Mouse (Mus musculus) urinary bladder, postnatal 36 days (tissue): Measurements from ENCODE around the gene 4930404H24Rik.

Source experiments
- DNase-seq, 2 experiments: peaks; one replicate each; pipeline ENCODE4 v3.0.0; 2022; ENCODE audit warnings: low spot score in 2 of 2, mixed read lengths in 1 of 2

4930404H24Rik gene

DNA sequence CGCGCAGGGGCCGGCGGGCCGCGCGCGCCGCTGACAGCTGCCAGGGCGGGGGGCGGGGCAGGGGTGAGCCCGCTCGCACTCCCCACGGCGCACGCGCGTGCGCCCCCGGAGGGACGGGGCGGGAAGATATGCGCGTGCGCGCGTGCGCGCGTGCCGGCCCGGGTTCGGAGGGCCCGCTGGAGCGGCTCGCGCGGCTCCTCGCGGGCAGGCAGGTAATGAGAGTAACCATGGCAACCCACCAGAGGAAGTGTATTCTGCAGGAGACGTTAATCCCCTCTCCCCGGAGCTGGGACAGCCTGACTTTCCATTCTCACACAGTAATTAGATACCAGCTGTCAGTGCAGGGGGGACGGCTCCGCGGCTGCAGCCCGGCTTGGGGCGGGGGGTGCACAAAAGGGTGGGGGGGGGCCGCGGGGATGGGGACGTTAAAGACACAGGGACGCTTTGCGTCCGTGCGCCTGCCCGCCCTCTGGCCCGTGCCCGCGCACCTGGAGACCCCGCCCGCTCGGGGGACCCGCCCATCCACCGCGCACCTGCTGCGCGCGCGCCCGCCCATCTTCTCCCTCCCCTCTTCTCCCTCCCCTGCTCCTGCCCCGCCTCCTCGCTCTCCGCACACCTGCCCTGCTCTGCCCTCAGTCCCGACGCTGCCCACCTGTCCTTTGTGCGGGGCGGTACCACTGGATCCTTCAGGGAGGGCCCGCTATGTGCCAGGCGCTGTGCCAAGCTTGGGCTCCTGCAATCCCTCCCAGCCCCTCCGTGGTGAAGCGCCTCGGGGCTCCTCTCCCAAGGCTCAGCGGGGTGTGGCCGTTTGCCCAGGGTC is at the start of gene 4930404H24Rik:
Gene 4930404H24Rik, plus strand, starts transcription at position 218 of the 820 bp plus-strand sequence.
- DNase-seq = peak; percentile 41 to 68

DNA sequence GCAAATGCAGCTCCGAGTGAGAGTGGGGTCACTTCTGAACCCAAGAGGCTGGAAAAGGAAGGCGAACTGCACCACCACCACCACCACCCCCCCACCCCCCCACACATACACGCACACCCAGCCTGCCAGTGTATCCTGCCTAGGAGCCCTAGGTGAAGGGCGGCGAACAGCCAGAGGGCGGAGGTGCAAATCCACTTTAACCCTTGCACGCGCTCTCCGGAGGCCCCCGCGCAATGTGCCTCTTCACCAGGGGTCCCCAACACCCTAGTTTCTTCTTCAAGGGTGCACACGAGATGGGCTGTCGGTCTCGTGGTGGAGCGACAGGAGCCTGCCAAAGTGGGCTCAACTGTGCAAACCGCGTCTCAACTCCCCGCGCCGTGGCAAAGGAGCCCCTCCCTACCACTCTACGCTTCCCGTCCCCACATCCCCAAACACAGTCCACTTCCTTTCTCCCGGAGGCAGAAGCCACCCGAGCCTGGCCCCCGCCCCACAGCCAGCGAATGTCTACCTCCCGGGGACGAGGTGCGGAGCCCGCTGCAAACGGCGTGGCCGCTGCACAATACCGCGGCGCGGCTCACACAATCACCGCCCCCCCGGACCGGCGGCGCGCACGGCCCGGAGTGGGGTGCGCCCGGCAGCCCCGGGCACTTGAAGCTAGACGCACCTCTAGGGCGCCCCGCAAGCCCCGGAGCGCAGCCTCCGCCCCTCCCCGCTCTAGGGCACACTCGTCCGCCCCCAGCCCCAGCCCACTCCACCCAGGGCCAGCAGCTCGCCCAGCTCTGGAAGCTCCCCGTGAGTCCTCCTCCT is 49.0 kb upstream of the 4930404H24Rik start:
- DNase-seq = peak; percentile 11 to 20

DNA sequence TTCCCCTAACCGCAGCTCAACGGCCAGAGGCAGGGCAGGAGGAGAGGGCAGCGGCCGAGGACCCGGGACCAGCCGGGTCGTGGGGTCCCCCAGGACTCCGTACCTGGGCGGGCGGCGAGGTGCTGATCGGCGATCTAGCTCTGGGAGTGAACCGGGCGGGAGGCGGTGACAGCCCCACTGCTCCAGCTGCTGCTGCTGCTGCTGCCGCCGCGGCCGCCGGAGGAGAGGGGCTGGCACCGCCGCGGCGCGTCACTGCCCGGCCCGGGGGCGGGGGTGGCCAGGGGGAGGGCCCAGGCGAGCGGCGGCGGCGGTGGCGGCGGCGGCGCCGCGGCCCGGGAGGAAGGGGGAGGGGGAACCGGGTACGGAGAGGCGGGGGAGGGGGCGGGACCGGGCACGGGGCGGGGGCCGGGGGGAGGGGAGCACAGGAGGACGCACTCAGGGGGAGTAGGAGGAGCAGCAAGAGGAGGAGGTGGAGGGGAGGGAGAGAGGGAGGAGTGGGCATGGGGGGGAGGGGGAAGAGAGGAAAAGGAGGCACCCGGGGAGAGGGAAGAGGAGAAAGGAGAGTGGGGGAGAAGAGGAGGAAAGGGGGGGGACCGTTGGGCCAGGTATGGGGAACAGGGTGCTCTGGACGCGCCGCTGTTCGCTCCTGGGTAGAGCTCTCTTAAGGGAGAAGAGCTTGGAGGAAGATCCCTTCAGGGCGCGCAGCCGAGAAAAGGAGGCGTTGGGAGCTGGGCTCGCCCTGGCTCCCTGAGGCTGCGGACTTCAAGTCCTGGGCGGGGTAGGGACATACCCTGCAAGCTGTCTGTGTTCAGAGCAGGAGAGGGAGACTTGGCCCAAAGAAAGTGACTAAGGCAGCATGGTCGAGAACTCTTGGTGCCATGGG is 48.1 kb upstream of the 4930404H24Rik start:
- DNase-seq = peak; percentile 47 to 62

DNA sequence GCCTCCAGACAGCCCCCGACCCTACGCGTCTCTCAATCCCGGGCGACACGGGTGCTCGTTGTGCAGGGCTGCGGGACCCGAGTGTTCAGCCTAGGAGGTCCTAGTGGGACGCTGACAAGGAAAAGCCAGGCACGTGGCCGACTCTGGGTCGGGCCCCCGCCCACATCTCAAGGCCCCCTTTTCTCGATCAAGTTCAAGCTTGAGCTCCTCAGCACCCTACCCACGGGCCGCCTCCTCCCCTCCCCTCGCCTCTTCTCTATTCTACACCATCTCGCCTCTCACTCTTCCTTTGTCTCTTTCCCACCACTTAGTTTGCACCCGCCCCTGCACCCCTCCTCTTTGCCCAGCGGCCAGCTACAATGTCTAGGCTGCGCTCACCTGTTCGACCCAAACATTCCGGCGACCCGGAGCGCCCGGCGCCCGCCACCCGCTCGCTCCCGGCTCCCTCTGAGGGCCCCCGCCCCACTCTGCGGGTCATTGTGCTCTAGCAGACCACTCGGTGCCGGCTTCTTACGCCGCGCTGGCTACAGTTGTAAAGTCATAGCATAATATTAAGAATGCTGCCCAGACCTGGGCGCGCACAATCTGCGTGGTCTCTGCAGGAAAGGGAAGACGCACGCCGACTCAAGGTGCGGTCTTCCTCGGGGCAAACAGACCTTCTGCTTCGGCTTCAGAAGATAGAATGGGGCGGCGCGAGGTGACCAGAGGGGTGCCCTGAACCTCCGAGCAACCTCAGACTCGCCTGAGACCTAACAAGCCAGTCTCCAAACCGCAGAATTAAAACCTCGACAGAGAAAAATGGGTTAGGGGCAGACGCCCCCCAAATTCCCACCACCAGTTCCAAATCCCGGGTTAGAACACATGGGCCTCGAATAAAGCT is 47.2 kb upstream of the 4930404H24Rik start:
- DNase-seq = peak in 1 of 2 experiments; percentile 16

DNA sequence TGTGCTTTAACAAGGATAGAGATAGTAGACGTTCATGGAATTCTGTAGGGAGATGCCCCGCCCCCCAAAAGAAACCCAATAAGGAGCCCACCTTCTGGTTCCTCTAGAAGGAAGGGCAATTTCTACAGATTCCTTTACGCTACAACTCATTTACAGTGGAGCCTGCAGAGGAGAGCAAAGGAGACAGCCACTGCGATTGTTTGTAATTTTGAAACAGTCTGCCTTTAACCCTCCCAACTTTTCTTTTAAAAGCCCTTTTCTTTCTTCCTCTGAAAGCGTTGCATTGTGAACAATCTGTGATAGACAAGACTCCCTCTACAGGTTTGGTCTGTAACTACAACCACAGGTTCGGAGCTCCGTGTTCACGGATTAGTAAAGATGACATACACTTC is 46.6 kb upstream of the 4930404H24Rik start:
- peak; percentile 24 to 40 for DNase-seq

DNA sequence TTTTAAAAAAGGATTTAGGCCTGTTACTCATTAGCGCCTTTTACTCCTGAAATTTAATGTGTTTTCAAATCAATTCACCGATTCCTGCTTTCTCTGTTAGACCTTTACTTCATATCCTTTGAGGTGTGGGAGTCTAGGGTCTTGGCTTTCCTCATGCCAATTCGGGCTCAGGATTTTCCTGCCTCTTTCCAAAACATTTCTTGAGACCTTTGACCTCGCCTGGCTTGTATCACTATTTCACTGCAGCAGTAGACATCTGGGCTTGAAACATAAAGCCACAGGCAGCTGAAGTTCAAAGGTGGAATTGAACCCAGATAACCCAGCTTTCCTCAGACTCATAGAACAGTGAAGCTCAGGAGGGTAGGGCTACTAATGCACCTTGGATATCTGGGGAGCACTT is 46.1 kb upstream of the 4930404H24Rik start:
- no peak for DNase-seq

DNA sequence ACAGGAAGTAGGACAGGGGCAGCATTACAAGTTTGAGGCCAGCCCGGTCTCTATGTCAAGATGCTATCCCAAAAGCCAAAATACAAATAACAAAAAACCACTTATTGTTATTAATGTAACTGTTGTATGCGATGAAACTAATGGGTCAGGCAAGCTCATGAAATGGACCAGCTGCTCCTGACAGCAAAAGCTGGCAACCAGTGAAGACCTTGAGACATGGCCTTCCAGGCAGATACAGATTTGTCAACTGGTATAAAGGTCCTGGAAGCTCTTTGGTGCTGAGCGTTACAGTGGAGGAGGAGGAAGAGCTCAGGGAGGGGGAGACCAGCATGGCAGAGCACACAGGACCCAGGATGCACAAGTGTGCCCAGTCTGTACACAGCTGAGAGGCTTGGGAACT is 44.9 kb upstream of the 4930404H24Rik start:
- DNase-seq = no peak

DNA sequence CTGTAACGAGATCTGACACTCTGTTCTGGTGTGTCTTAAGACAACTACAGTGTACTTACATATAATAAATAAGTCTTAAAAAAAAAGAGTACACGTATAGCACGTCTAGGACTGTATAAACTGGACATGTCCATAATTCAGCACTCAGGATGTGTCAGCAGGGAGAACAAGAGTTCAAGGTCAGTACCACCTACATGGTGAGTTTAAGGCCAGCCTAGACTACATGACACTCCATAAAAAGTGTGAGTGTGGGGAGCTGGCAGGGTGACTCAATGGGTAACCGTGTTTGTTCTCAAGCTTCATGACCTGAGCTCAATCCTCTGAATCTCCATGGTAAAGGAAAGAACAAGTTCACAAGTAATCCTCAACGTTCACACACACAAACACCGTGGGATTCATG is 44.1 kb upstream of the 4930404H24Rik start:
- DNase-seq = no peak

DNA sequence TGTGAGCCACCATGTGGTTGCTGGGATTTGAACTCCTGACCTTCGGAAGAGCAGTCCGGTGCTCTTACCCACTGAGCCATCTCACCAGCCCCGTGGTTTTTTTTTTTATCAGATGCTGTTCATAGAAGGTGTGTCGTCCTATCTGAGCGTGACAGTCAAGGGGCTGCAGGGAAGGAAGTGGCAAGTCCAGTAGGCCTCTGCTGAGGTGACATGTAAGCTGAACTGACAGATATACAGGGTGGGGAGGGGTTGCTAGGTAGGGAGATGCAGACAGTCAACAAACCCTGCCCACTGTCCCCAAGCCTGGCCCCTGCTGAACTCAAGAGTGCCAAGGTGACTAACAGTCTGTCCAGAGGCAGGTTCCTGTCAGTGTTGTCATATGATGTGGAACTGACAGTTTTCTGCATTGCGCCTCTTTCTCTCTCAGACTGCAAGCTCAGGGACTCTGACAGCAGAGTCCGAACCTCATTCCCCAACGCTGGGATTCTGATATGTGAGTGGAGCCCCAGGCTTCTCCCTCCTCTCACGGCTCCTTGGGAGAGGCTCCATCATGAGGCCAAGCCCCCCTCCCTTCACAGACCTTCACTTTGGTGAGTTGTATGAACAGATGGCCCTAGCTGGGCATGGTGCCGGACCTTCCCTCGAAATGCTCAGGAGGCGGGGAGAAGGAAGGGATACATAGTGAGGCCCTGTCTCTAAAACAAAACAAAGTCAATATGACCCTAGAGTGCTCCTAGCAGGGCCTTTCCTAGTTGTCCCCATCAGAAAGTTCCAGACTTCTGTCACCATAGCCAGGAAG is 38.4 kb upstream of the 4930404H24Rik start:
- no peak for DNase-seq

DNA sequence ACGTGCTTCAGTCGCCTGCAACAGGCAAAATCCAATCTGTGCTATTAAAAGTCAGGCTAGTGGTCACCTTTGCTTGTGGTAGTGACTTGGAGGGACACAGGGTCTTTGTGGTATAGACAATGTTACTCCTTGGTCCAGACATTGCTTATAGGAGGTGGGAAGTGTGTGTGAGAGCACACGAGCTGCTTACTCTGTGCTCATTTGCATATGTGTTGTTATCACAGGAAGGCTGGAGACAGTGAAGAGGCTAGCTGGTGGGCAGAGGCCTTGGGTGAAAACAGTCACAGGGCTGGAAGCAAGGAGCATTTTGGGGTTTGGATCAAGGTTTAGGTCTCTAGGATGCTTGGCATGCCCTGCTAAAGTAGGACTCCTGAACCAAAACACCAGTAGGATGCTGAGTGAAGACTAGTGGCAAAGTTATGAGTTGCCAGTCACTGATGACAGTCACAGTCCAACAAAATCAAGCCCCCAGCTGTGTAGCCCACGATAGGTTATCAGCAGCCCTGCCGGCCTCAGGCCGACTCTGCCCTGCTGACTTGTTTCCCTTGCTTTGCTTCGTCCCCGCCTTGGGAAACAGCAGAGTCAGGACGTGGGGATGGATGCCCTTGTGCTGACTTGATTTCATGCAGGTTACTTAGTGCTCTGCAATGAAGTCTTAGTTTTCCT is 37.6 kb upstream of the 4930404H24Rik start:
- DNase-seq = no peak

DNA sequence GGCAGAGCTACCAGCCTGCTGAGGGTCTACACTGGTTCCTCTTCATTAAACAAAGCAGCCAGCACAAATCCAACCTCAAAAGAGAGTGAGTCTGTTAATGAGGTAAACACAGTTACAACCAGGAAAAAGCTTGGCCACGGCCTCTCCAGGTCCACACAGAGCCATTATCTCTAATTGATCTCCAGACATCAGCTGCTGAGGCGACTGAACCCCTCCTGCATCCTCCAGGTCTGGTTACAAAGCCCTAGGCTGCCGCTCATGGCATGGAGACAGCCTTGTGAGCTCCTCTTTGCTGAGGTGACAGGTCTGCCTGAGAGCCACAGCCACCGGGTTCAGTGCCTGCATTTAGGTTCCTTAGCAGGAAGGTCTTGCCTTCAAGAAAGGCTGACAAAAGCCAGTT is 35.1 kb upstream of the 4930404H24Rik start:
- DNase-seq = no peak

DNA sequence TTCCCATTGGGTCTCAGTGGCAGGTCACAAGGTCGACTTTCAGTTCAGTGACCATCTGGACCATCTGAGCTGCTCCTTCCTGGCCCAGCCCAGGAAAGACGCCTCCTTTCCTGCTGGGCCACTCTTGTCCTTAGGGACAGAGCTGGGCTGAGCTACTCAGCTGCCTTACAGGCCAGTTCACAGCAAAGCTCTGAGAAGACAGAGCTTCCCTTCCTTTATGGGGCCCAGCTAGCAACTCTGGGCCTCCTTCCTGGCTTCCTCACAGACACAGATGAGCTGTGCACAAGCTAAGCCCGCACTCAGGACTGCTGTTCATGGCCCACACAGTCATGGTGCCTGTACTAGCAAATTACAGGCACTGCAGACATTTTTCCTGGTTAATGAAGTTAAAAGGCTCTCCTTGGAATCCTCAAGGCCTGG is 34.6 kb upstream of the 4930404H24Rik start:
- DNase-seq = no peak

DNA sequence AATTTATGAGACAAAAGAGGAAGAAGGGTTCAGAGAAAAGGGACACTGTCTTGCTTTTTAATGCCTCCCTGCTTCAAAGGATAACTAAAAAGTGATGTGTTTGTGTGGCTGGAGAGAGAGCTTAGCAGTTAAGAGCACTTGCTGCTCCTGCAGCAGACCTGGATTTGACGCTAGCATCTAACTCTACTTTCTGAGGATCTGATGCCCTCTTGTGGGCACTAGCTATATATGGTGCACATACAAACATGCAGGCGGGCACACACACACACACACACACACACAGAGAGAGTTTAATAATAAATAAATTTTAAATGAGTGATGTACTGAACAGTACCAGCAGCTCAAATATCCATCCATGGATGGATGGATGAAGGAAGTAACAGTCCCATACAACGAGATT is 29.3 kb upstream of the 4930404H24Rik start:
- no peak for DNase-seq

DNA sequence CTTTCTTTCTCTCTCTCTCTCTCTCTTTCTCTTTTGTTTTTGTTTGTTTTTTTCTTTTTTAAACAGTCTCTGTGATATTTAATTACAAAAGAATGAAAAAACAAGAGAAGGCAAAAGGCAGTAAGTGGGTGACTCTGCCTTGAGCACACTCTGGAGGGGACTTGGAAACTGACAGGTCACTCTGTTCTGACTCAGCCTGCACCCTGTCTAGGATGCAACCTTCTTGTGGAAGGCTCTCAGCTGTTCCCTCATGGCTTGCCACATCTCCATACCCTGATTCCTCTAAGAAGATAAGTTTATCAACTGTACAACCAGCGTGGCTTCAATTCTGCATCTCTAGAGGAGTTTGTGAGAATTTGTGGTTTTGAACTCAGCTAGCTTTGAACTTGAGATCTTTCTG is 25.2 kb upstream of the 4930404H24Rik start:
- no peak for DNase-seq

DNA sequence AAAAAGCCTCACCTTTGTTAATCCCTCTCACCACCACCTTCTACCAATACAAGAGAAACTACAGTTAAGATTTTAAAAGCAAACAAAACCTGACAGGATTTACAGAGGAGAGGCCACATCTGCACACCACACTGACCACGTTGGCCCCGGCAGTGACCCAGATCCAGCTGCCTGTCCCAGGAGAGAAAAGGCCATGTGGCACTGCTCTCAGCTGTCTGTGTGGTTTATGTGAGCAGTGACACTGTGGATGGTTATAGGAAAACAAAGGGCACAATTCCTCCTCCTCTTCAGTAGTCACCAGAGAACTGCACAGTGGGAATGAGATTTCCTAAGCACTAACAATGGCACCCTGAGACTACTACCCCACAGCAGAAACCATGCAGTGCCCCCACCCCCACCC is 23.3 kb upstream of the 4930404H24Rik start:
- no peak for DNase-seq

DNA sequence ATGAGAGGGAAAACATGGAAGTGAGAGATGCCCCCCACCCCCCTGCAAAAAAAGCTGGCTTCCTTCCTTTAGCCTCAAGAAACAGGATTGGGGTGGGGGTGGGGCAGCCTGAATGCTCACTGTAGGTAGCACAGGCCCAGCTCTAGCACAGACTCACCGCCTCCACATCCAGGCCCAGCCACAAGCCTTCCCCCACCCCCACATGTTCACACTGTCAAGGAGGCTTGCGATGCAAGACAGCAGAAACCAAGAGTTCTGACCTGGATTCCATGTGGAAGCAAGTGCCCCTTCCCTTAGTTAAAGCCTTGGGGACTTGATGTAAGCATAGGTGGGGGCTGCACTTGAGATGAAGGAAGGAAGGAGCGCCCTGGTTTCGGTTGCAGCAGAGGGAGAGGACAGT is 22.8 kb upstream of the 4930404H24Rik start:
- no peak for DNase-seq

DNA sequence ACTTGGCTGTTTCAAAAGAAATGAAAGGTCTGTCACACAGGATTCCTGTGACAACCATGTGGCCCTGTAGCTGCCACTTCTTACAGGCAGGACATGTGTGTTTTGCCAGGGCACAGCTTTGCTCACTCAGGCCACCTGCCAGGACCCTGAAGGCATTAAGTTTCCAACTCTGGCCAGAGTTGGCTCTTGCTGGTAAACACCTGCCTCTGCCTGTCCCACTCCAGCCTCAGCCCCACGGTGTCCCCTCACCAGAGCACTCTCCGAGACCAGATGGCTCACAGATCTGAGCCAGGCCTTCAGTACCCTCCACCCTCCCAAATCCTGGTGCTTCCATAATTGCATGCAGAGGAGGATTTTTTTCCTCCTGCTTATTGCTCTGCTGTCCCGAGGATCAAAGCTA is 21.6 kb upstream of the 4930404H24Rik start:
- no peak for DNase-seq

DNA sequence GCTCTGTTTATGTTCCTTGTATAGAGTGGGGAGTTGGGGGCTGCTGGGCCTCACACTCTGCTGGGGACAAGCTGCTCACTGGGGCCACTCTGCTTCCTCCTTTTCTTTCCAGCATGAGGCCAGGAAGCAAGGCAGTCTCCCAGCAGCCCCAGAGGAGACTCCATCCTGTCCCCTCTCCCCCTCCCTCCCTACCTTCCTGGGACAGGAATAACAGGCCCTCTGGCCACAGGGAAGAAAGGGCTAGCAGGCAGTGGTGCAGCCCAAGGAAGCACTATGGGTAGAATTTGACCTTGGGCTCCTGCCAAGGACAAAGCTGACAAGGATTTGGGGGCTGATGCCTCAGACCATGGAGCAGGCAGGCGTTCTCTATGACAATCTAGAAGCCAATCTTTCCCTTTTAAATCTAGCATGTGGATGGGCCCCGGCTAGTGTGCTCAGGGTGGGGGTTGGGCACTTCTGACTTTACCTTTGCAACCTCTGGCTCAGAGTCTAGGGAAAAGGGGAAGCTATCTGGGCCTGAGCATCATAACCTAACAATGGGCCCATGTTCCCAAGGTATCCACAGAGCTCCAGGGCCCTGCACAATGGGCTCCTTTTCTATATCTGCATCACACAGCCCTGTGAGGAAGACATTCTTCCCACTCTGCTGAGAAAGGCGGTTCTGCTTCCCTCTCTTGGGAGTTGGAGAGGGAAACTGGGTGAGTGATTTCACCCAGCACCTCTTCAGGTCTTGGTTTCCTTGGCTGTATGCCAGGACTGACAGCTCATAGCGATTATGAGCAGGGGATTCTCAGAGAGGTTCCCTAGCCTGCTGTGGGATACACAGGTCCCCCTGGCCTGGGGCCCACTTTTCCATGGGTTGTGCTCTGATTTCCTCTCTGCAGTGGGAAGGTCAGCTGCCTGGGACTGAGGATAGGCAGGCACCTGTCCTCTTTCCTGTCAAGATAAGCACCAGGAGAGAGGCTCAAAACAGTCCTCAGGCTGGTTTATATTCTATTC is 17.2 kb upstream of the 4930404H24Rik start:
- no peak for DNase-seq
